Mouse (Mus musculus): ENCODE data around the gene Npsr1.

GRCm38 (mm10) chr9:24347011-24347410 lies 249.2 kb downstream of the Npsr1 start:
- TF ChIP-seq MXI1 (IDR thresholded peaks at IDR 0.05; ENCODE audit: low read depth, low read length) (no peak), PAX5 (IDR thresholded peaks at IDR 0.05; ENCODE audit: low read length) (no peak), MAZ (IDR thresholded peaks at IDR 0.05; ENCODE audit: low read depth, low read length) (no peak), POLR2A (IDR thresholded peaks at IDR 0.05; ENCODE audit: low read depth, low read length) (no peak)

Data from CH12.LX (cell line).